Comparison of ENCODE assay signal across 24 mouse cellular contexts in genomic region chr9:76320755-76321154, GRCm38 (mm10). TPM values are rescaled to one million over a fixed set of nuclear protein-coding genes. Genes with fewer than 3 reads are reported as not detected.
DNase-seq lines count a peak whose midpoint lies in the region; ATAC-seq lines count a peak whose summit lies in the region.
"Had no signal": no experiment of that assay in that cellular context is flagged by ENCODE, and none has a peak within 500 bp of the region (broad histone marks: within the 10 kb centered on the region; RNA-seq: fewer than 3 reads in every experiment).

No protein-coding gene starts in this region.

- no peaks in the 10 kb centered on the region for H3K4me1 ChIP-seq in hindbrain, embryonic 16.5 days (ENCODE audit: control insufficient read depth, insufficient read depth, low read depth, low read length)
- H3K4me1 ChIP-seq in hindbrain, embryonic 12.5 days = peaks cover 13% of the 10 kb centered on the region
- peaks cover 22% of the 10 kb centered on the region for H3K4me1 ChIP-seq in neural tube, embryonic 13.5 days (replicated peaks)
- H3K4me1 ChIP-seq in midbrain, embryonic 15.5 days = peaks cover 13% of the 10 kb centered on the region; the same call in 1 of the 2 replicates
- peaks cover 16% of the 10 kb centered on the region; the same call in 1 of the 2 replicates for H3K4me1 ChIP-seq in neural tube, embryonic 15.5 days

- no peak overlapping the region for H3K27ac ChIP-seq in hindbrain, embryonic 16.5 days (ENCODE audit: low read depth, low read length)
- H3K27ac ChIP-seq in hindbrain, embryonic 12.5 days = no peak overlapping the region
- no peak overlapping the region for H3K27ac ChIP-seq in neural tube, embryonic 13.5 days (replicated peaks)
- H3K27ac ChIP-seq in midbrain, embryonic 15.5 days = no peak overlapping the region
- no peak overlapping the region for H3K27ac ChIP-seq in neural tube, embryonic 15.5 days (replicated peaks)
- H3K27ac ChIP-seq: embryonic facial prominence, embryonic 12.5 days; heart, embryonic 13.5 days had no signal

- H3K9ac ChIP-seq in hindbrain, embryonic 16.5 days (ENCODE audit: low read depth, low read length) = no peak overlapping the region
- H3K9ac ChIP-seq in hindbrain, embryonic 12.5 days = no peak overlapping the region
- H3K9ac ChIP-seq in neural tube, embryonic 13.5 days = no peak overlapping the region
- H3K9ac ChIP-seq in midbrain, embryonic 15.5 days = no peak overlapping the region
- H3K9ac ChIP-seq in neural tube, embryonic 15.5 days (replicated peaks) = no peak overlapping the region
- H3K9ac ChIP-seq: embryonic facial prominence, embryonic 12.5 days; heart, embryonic 13.5 days had no signal

- DNase-seq in neural tube, embryonic 10.5 days (ENCODE audit: extremely low spot score, low spot score) = no peak
- no peak for DNase-seq in right cerebral cortex, postnatal 14 days
- DNase-seq in adrenal gland, postnatal 4 days (ENCODE audit: low spot score in 2 of 2) = no peak
- DNase-seq: adrenal gland, postnatal 10 days; B cell, adult 2 months; cerebellum, adult 11-12 months; cerebellum, adult 9-10 months; cerebellum, postnatal 25 days; gastrocnemius, postnatal 36 days; heart, adult 11 months; heart, postnatal 4 days had no signal

- H3K4me3 ChIP-seq in hindbrain, embryonic 16.5 days (ENCODE audit: low read length) = no peak overlapping the region
- no peak overlapping the region for H3K4me3 ChIP-seq in hindbrain, embryonic 12.5 days
- no peak overlapping the region for H3K4me3 ChIP-seq in neural tube, embryonic 13.5 days
- no peak overlapping the region for H3K4me3 ChIP-seq in midbrain, embryonic 15.5 days
- H3K4me3 ChIP-seq in neural tube, embryonic 15.5 days (replicated peaks) = 0 out of 2 replicates have a peak overlapping the region, but pooled peaks have one; percentile 5
- H3K4me3 ChIP-seq: embryonic facial prominence, embryonic 12.5 days; heart, embryonic 13.5 days had no signal

- H3K4me2 ChIP-seq in hindbrain, embryonic 16.5 days (ENCODE audit: low read length) = peak overlapping the region; percentile 31
- H3K4me2 ChIP-seq in hindbrain, embryonic 12.5 days (replicated peaks) = no peak overlapping the region
- peak overlapping the region; percentile 9; the same call in 1 of the 2 replicates for H3K4me2 ChIP-seq in neural tube, embryonic 13.5 days
- H3K4me2 ChIP-seq in midbrain, embryonic 15.5 days = peak overlapping the region; percentile 10; the same call in 1 of the 2 replicates
- H3K4me2 ChIP-seq in neural tube, embryonic 15.5 days = peak overlapping the region; percentile 86
- H3K4me2 ChIP-seq: embryonic facial prominence, embryonic 12.5 days; heart, embryonic 13.5 days had no signal

- H3K27me3 ChIP-seq in hindbrain, embryonic 16.5 days (replicated peaks; ENCODE audit: control insufficient read depth, insufficient read depth, low read length) = no peaks in the 10 kb centered on the region
- peaks cover 27% of the 10 kb centered on the region for H3K27me3 ChIP-seq in hindbrain, embryonic 12.5 days
- peaks cover 14% of the 10 kb centered on the region for H3K27me3 ChIP-seq in neural tube, embryonic 13.5 days
- no peaks in the 10 kb centered on the region for H3K27me3 ChIP-seq in midbrain, embryonic 15.5 days (replicated peaks)
- H3K27me3 ChIP-seq in neural tube, embryonic 15.5 days (replicated peaks) = peaks cover 4% of the 10 kb centered on the region; the same call in 1 of the 2 replicates

- no peaks in the 10 kb centered on the region for H3K9me3 ChIP-seq in hindbrain, embryonic 16.5 days (ENCODE audit: control insufficient read depth, low read length)
- H3K9me3 ChIP-seq in hindbrain, embryonic 12.5 days (replicated peaks) = no peaks in the 10 kb centered on the region
- H3K9me3 ChIP-seq in neural tube, embryonic 13.5 days = no peaks in the 10 kb centered on the region
- H3K9me3 ChIP-seq in midbrain, embryonic 15.5 days = no peaks in the 10 kb centered on the region
- H3K9me3 ChIP-seq in neural tube, embryonic 15.5 days (replicated peaks) = no peaks in the 10 kb centered on the region
- H3K9me3 ChIP-seq: embryonic facial prominence, embryonic 12.5 days; heart, embryonic 13.5 days had no signal

- no peak for ATAC-seq in hindbrain, embryonic 16.5 days
- ATAC-seq in hindbrain, embryonic 12.5 days (ENCODE audit: low FRiP score) = no peak
- no peak for ATAC-seq in neural tube, embryonic 13.5 days (ENCODE audit: low read depth)
- ATAC-seq in midbrain, embryonic 15.5 days (replicated peaks) = no peak
- ATAC-seq in neural tube, embryonic 15.5 days (ENCODE audit: low FRiP score) = no peak
- ATAC-seq: CD4-positive, CD25-positive, alpha-beta regulatory T cell, adult 4 months; forebrain, embryonic 16.5 days; inflammation-experienced regulatory T-cells, adult 6 months had no signal

- 71% methylated on average over 1 of the region's 1 CpGs for WGBS in hindbrain, embryonic 16.5 days
- 79% methylated on average over 1 of the region's 1 CpGs for WGBS in hindbrain, embryonic 12.5 days
- WGBS in neural tube, embryonic 13.5 days = 70% methylated on average over 1 of the region's 1 CpGs
- 74% methylated on average over 1 of the region's 1 CpGs for WGBS in midbrain, embryonic 15.5 days
- WGBS in neural tube, embryonic 15.5 days = 87% methylated on average over 1 of the region's 1 CpGs

- no peaks in the 10 kb centered on the region for H3K36me3 ChIP-seq in hindbrain, embryonic 16.5 days (ENCODE audit: control insufficient read depth, insufficient read depth, low read length)
- H3K36me3 ChIP-seq in hindbrain, embryonic 12.5 days = no peaks in the 10 kb centered on the region
- no peaks in the 10 kb centered on the region for H3K36me3 ChIP-seq in neural tube, embryonic 13.5 days
- no peaks in the 10 kb centered on the region for H3K36me3 ChIP-seq in midbrain, embryonic 15.5 days (replicated peaks)
- 0 out of 2 replicates have a peak, but pooled peaks cover 2% of the 10 kb centered on the region for H3K36me3 ChIP-seq in neural tube, embryonic 15.5 days
- H3K36me3 ChIP-seq: embryonic facial prominence, embryonic 12.5 days; heart, embryonic 13.5 days had no signal

RNA-seq across cellular contexts. Expression of gene Hcrtr2, which starts 2.9 kb away (rescaled TPM):
- polyA plus RNA-seq in hindbrain, embryonic 16.5 days (2015; fragmentation: Nextera tagmentation; extraction: Ambion mirVana) = 9.8 and 11.3 TPM in 2 replicates
- 2.1 and 2.6 TPM in 2 replicates for polyA plus RNA-seq in hindbrain, embryonic 12.5 days (2016; fragmentation: Nextera tagmentation; extraction: Ambion mirVana)
- polyA plus RNA-seq in neural tube, embryonic 13.5 days (2015; fragmentation: Nextera tagmentation; extraction: Ambion mirVana) = 3.2 and 3.4 TPM in 2 replicates
- 7.3 and 10.2 TPM in 2 replicates for polyA plus RNA-seq in midbrain, embryonic 15.5 days (2015; fragmentation: Nextera tagmentation; extraction: Ambion mirVana)
- 9.1 and 10.2 TPM in 2 replicates for polyA plus RNA-seq in neural tube, embryonic 15.5 days (2015; fragmentation: Nextera tagmentation; extraction: Ambion mirVana)
- under 1 TPM; 0.59 to 0.67 TPM for total RNA-seq in adrenal gland, postnatal 4 days (2021)
- total RNA-seq: gastrocnemius, adult 8-10 months; gastrocnemius, postnatal 36 days; heart, postnatal 4 days; MEL had no signal
- polyA plus RNA-seq: CD4-positive, CD25-positive, alpha-beta regulatory T cell, adult 4 months; heart, postnatal 0 days; inflammation-experienced regulatory T-cells, adult 6 months had no signal
